Mouse (Mus musculus): ENCODE data around the gene Fibp.
A peak's percentile ranks its signal among the peaks of the same experiment; 100 is the strongest.

The Fibp gene

DNA sequence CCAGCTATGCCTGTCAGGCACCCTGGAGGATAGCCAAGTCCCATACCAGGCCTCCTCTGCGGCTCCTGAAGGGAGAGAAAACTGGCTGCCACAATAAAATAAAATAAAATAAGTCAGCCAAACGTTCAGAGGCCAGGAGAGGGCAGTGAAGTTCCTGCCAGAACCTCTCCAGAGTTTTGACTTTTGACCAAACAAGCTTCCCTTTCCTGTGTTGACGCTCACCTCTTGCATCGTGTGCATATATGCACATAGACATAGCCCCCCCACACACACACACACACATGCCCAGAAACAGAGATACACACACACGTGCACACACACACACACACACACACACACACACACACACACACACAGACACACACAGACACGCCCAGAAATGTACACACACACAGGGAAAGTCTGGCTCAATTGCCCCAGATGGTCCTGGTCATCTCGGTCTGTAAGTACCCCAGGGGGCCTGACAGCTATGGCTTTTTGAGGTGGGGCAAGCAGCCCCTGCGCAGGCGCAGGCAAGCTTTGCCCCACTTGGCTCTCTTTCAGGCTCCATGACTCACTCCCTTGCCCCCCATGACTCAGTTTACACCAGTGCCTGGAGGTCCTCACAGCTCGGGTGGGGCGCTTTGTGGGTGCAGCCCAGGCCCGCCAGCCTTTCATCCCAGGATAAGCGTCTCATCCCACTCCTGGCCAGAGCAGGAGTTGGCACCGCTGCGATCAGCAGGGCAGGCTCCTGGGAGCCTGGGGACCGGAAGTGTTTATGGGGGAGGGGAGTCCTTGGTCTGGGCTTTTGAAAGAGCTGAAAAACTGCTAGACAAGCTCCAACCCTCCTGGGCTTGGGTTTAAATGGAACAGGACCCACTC, 27.2 kb upstream of the Fibp start:
- DNase-seq, result peak in 1 of 2 experiments; percentile 40

DNA sequence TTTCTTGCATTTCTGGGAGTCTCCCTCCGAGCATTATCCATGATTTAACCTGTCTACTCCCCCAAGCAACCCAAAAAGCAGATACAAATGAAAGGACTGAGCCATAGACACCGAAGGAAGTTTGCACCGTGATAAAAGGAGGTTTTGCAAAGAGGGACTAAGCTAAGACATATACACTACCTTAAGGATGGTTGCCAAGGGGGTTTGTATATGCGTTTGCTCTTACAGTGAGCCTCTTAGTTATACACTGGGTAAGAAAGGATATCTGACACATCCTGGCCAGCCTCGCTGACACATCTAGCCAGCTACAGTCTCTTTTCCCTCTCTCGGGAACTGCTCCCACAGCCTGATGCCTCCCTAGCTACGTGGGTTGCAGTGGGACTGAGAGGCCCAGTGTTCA, 26.5 kb upstream of the Fibp start:
- no peak for DNase-seq

GRCm38 (mm10) chr19:5444371-5444908, 16.0 kb upstream of the Fibp start:
- no peak for DNase-seq

DNA sequence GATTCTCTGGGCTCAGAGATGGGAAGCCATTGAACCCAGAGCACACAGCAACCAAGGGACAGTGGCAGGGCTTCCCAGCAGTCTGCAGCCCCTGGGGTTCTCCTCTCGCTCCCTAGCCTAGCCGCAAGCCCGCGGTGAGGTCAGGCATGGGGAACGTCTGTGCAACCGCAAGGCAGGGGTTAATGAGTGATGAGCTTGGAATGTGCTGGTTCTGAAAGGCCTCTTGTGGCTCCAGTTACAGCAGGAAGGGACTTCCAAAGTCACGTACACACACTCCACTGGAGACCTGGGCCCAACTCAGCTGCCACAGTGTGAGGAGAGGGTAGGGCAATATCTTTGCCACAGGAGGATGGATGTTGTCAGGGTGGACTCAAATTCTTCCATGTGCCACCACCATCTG, 15.5 kb upstream of the Fibp start:
- DNase-seq, result no peak

DNA sequence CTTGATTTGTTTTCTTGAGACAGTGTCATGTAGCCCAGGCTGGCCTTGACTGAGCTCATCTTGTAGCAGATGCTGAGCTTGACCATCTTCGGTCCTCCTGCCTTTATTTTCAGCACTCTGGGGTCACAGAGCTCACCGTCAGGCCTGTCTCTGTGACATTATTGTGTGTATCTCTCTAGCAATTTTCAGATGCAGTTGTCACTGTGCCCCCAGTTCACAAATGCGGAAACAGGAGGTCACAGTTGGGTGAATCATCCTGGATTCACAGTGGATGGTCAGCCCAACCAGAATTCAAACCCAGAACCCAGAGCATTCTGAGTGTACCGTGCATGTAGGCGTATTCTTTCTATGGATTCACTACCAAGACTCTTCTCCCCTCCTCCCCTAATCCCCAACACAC, 14.7 kb upstream of the Fibp start:
- no peak for DNase-seq

GRCm38 (mm10) chr19:5447515-5448353, 12.7 kb upstream of the Fibp start, which contains the start of gene Fosl1:
Gene Fosl1 (plus strand): TSS chr19:5447547.
- DNase-seq, result peak; percentile 50 to 62

DNA sequence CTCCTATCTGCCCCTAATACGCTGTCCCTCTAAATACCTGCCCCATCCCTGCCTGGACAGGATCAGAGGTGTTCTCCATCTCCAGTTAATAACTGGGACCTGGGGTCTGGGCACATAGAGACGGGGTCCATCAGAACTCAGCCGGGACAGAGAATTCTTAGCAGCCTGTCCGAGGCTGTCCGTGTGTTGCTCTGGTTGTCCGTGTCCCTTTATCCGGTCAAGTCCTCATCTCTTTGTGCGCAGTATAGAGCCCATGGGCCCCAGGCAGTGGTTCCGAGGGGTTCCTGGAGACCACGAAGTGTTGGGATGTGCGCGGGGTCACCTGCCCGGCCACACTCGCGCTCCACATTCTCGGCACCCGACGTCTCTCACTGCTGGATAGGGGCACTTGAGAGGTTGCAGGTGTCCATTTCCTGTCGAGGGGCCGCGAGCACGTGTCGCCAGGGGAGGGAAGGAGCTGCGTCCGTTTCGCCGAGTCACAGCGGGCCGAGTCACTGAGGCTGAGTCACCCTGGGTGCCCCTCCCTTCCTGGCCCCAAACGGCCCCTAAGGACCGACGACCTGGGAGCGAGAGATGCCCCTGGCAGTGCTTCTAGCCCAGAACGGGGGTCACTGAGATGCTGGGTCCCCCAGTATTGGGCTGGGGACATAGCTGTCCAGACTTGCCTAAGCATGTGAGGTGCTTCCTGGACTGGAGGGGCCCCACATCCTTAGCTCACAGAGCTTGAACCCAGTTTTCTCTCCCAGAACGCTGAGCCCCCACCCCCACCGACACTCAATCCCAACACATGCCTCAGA, 11.9 kb upstream of the Fibp start:
- DNase-seq, result no peak

DNA sequence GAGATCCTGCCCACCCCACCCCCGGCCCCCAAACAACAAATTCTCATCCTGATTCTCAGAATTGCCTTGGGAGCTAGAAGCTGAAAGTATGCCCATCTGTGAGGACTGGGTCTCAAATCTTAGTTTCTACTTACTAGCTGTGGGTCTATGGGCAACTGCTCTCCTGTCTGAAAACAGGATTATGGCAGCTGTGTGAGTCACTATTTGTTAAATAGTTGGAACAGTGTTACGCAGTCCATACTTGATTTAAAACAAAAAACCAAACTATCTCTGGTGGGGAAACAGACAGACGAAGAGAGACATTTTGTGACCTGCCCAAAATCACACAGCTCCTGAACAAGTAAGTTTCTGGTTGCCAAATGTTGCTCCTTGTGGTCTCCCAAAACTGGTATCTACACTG, 10.7 kb upstream of the Fibp start:
- DNase-seq, result no peak

DNA sequence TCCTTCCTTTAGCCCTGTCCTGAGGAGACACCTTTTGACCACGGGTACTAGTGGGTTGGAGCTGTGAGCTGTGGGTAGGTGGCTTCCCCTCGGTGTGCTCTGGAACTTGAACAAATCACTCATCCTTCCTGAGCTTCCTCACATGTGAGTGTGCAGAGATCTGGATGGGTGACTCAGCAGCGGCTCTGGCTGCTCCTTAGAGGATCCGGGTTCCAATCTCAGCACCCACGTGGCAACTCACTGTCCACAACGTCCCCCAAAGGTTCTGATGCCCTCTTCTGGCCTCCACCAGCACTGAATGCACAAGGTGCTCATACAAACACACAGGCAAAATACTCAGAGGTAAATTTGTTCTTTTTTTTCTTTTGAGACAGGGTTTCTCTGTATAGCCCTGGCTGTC, 8.6 kb upstream of the Fibp start:
- DNase-seq, result no peak

DNA sequence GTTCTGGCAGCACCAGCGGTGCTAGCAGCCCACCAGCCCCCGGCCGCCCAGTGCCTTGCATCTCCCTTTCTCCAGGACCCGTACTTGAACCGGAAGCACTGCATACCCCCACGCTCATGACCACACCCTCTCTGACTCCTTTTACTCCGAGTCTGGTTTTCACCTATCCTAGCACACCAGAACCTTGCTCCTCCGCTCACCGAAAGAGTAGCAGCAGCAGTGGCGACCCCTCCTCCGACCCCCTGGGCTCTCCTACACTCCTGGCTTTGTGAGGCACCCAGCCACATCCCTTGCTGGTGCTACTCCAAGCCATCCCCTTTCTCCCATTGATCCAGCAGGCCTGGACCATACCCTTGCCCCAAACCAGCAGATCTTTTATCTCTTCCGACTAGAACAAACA, 5.4 kb upstream of the Fibp start:
- no peak for DNase-seq

DNA sequence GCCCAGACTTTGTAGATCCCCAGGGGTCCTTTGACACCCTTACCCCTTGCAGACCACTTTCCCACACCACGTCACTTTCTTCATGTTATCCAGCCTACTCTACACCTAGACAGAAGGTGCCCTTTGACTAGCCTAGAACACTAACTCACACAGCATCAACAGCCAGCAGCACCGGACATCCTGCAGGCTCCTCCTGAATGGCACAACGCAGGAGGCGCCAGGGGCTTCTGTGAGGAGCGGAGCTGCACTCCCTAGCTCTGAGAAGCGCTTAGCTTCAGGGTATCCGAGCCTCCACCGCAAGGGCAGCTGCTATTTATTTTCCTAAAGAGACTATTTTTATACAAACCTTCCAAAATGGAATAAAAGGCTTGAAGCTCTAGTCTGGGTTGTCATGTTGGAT, 4.8 kb upstream of the Fibp start:
- no peak for DNase-seq

- peak in 1 of 2 experiments; percentile 50 for DNase-seq
Observed at GRCm38 (mm10) chr19:5456241-5456921, 4.0 kb upstream of the Fibp start.

DNA sequence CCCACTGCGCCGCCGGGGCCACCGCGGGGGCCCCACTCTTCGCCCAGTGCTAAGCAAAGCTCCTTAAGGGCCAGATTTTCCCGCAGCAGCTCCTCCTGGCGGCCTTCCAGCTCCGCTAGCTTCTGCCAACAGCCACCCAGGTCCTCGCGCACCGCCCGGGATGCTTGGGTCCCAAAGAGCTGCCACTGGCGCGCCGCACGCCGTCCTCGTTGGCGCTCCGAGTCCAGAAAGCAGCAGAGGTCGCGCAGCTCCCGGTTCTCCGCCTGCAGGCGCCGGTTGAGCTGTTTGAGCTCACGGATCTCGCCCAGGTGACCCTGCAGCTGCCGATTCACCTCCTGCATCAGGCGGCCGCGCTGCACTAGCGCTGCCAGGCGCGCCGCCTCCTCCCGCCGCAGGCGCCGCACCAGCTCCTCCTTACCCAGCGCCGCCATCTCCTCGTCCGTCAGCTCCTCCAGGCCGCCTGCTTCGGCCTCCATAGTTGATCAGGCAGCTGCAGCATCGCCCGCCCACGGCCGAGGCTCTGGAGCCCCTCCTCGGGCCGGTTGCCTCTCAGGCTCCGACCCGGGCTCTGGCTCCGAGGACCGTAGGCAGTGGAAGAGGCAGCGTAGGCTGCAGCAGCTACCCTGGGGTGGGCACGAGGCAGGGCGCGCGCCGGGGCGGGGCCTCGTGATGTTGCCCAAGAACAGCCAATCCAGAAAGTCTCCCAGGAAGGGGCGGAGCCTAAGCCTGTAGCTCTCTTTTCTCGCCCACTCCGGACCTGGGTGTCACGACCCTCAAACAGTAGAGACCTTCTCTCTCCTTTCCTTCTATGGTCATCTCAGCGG, 3.3 kb upstream of the Fibp start:
- peak; percentile 98 to 99 for DNase-seq

GRCm38 (mm10) chr19:5457746-5458442, 2.5 kb upstream of the Fibp start, which contains the start of gene Ccdc85b:
Gene Ccdc85b (minus strand): TSS chr19:5457894.
- peak in 1 of 2 experiments; percentile 37 for DNase-seq

- no peak for DNase-seq
Observed at GRCm38 (mm10) chr19:5459019-5459418, 1.4 kb upstream of the Fibp start.

GRCm38 (mm10) chr19:5459896-5460295, 519 bp upstream of the Fibp start:
- DNase-seq, result no peak

- DNase-seq, result no peak
Observed at GRCm38 (mm10) chr19:5461411-5461810, 996 bp downstream of the Fibp start.

DNA sequence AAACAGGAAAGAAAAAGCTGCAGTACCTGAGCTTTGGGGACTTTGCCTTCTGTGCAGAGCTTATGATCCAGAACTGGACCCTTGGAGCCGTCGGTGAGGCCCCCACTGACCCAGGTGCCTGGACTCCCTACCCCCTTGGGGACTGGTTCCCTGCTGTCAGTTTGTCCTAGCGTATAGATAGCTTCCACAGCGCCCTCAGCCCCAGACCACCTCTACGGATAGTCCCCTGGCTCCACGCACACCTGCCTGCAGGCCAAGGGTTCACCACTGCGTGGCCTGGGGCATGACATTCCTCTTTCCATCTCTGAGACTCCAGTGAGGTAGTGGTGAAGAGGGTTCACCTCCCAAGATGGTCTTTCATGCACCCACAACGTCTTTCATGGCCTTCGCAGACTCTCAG, 2.8 kb downstream of the Fibp start:
- DNase-seq, result no peak

GRCm38 (mm10) chr19:5463791-5464562, 3.6 kb downstream of the Fibp start:
- peak; percentile 67 to 69 for DNase-seq

DNA sequence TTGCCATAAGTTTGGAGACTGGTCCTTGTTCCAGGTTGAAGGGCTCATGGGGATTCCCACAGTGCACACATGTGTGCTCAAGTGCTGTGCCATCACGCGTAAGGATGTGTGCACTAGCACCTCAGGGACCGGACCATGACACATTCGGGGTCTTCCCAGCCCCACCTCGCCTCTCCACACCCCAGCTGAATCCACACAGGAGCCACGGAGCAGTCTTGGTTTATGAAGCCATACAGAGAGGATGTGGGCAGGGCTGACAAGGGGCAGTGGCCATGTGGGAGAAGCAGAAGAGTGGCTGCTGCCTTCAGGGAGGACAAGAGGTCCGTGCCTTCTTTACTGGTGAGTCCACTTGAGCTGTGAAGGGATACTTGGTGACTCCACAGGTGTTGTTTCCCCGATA, 4.6 kb downstream of the Fibp start:
- DNase-seq, result no peak
